17 mouse cellular contexts compared by ENCODE assay signal in genomic region chr3:83710995-83711541, GRCm38 (mm10). TPM values are rescaled to one million over a fixed set of nuclear protein-coding genes. Genes with fewer than 3 reads are reported as not detected.
DNase-seq lines count a peak whose midpoint lies in the region; ATAC-seq and TF ChIP-seq lines count a peak whose summit lies in the region.
"Had no signal": no experiment of that assay in that cellular context is flagged by ENCODE, and none has a peak within 500 bp of the region (broad histone marks: within the 10 kb centered on the region; RNA-seq: fewer than 3 reads in every experiment).

No protein-coding gene starts in this region.

- no peak overlapping the region for H3K4me3 ChIP-seq in forebrain, embryonic 10.5 days
- H3K4me3 ChIP-seq in forebrain, embryonic 12.5 days (replicated peaks), result no peak overlapping the region
- H3K4me3 ChIP-seq in lung, embryonic 14.5 days (ENCODE audit: low read depth, low read length), result no peak overlapping the region
- H3K4me3 ChIP-seq in embryonic facial prominence, embryonic 15.5 days (replicated peaks), result no peak overlapping the region
- H3K4me3 ChIP-seq: gastrocnemius, adult 2 months; liver, embryonic 13.5 days had no signal

- no peak for ATAC-seq in forebrain, embryonic 12.5 days (ENCODE audit: low FRiP score)
- peak; percentile 25 for ATAC-seq in lung, embryonic 14.5 days (ENCODE audit: insufficient read depth)
- peak; percentile 73; the same call in 1 of the 2 replicates for ATAC-seq in embryonic facial prominence, embryonic 15.5 days (ENCODE audit: insufficient number of reproducible peaks, low FRiP score, low TSS enrichment, low read depth)
- ATAC-seq in granulocyte monocyte progenitor cell, adult 5-6 weeks (replicated peaks; ENCODE audit: poor library complexity, severe bottlenecking), result no peak
- ATAC-seq: forebrain, postnatal 0 days; inflammation-experienced regulatory T-cells, adult 6 months had no signal

- H3K9me3 ChIP-seq in forebrain, embryonic 10.5 days, result no peaks in the 10 kb centered on the region
- H3K9me3 ChIP-seq in forebrain, embryonic 12.5 days, result no peaks in the 10 kb centered on the region
- no peaks in the 10 kb centered on the region for H3K9me3 ChIP-seq in lung, embryonic 14.5 days (ENCODE audit: low read depth, low read length)
- H3K9me3 ChIP-seq in embryonic facial prominence, embryonic 15.5 days (replicated peaks), result no peaks in the 10 kb centered on the region
- H3K9me3 ChIP-seq: liver, embryonic 13.5 days had no signal

- no peak for DNase-seq in forebrain, embryonic 10.5 days (ENCODE audit: extremely low spot score, low spot score)
- DNase-seq in lung, embryonic 14.5 days, result peak; percentile 70
- DNase-seq in lung, postnatal 14 days, result no peak
- DNase-seq in brain, adult 2 months (ENCODE audit: low read depth, low spot score), result peak; percentile 4
- DNase-seq in spleen, postnatal 10 days (ENCODE audit: low spot score in 2 of 2), result no peak
- DNase-seq: adrenal gland, adult 8-10 months; cerebellum, adult 18-20 months; forebrain, postnatal 0 days; gastrocnemius, adult 2 months; kidney, postnatal 4 days; liver, embryonic 13.5 days; lung, postnatal 36 days had no signal

- H3K27ac ChIP-seq in forebrain, embryonic 10.5 days, result peak overlapping the region; percentile 44; the same call in 1 of the 2 replicates
- no peak overlapping the region for H3K27ac ChIP-seq in forebrain, embryonic 12.5 days
- peak overlapping the region; percentile 61; the same call in 1 of the 2 replicates for H3K27ac ChIP-seq in lung, embryonic 14.5 days (ENCODE audit: low read depth)
- H3K27ac ChIP-seq in embryonic facial prominence, embryonic 15.5 days (replicated peaks), result no peak overlapping the region
- H3K27ac ChIP-seq: gastrocnemius, adult 2 months; liver, embryonic 13.5 days had no signal

- H3K27me3 ChIP-seq in forebrain, embryonic 10.5 days (ENCODE audit: poor library complexity, severe bottlenecking), result no peaks in the 10 kb centered on the region
- H3K27me3 ChIP-seq in forebrain, embryonic 12.5 days, result no peaks in the 10 kb centered on the region
- H3K27me3 ChIP-seq in lung, embryonic 14.5 days (ENCODE audit: insufficient read depth, low read length), result no peaks in the 10 kb centered on the region
- H3K27me3 ChIP-seq in embryonic facial prominence, embryonic 15.5 days, result no peaks in the 10 kb centered on the region
- H3K27me3 ChIP-seq: CH12.LX; liver, embryonic 13.5 days had no signal

- TF ChIP-seq CTCF in lung, embryonic 14.5 days (IDR thresholded peaks at IDR 0.05; ENCODE audit: low read depth), result no peak

- H3K4me1 ChIP-seq in forebrain, embryonic 10.5 days, result peaks cover 12% of the 10 kb centered on the region
- H3K4me1 ChIP-seq in forebrain, embryonic 12.5 days, result peaks cover 4% of the 10 kb centered on the region; the same call in 1 of the 2 replicates
- H3K4me1 ChIP-seq in lung, embryonic 14.5 days (ENCODE audit: insufficient read depth), result peaks cover 16% of the 10 kb centered on the region
- peaks cover 8% of the 10 kb centered on the region for H3K4me1 ChIP-seq in embryonic facial prominence, embryonic 15.5 days

- H3K9ac ChIP-seq in forebrain, embryonic 12.5 days, result no peak overlapping the region
- no peak overlapping the region for H3K9ac ChIP-seq in lung, embryonic 14.5 days
- no peak overlapping the region for H3K9ac ChIP-seq in embryonic facial prominence, embryonic 15.5 days
- H3K9ac ChIP-seq: forebrain, postnatal 0 days; liver, embryonic 13.5 days had no signal

- H3K4me2 ChIP-seq in forebrain, embryonic 12.5 days, result no peak overlapping the region
- no peak overlapping the region for H3K4me2 ChIP-seq in lung, embryonic 14.5 days
- no peak overlapping the region for H3K4me2 ChIP-seq in embryonic facial prominence, embryonic 15.5 days (replicated peaks)
- H3K4me2 ChIP-seq: liver, embryonic 13.5 days had no signal

- H3K36me3 ChIP-seq in forebrain, embryonic 10.5 days (replicated peaks), result no peaks in the 10 kb centered on the region
- H3K36me3 ChIP-seq in forebrain, embryonic 12.5 days (replicated peaks), result no peaks in the 10 kb centered on the region
- H3K36me3 ChIP-seq in lung, embryonic 14.5 days (ENCODE audit: insufficient read depth), result no peaks in the 10 kb centered on the region
- H3K36me3 ChIP-seq in embryonic facial prominence, embryonic 15.5 days, result no peaks in the 10 kb centered on the region
- H3K36me3 ChIP-seq: liver, embryonic 13.5 days had no signal

- 75% methylated on average over 10 of the region's 10 CpGs for WGBS in forebrain, embryonic 10.5 days
- WGBS in forebrain, embryonic 12.5 days, result 60% methylated on average over 10 of the region's 10 CpGs
- 21% methylated on average over 10 of the region's 10 CpGs for WGBS in lung, embryonic 14.5 days
- WGBS in embryonic facial prominence, embryonic 15.5 days, result 36% methylated on average over 10 of the region's 10 CpGs

RNA-seq across cellular contexts. Expression of gene Sfrp2, which starts 55.1 kb away (rescaled TPM):
- polyA plus RNA-seq in forebrain, embryonic 10.5 days (2016; fragmentation: Nextera tagmentation; extraction: Ambion mirVana), result 121 and 132 TPM in 2 replicates
- 84.3 and 105 TPM in 2 replicates for polyA plus RNA-seq in forebrain, embryonic 12.5 days (2016; fragmentation: Nextera tagmentation; extraction: Ambion mirVana)
- polyA plus RNA-seq in lung, embryonic 14.5 days (2014; fragmentation: Nextera tagmentation; extraction: Ambion mirVana), result 87.3 and 92.3 TPM in 2 replicates
- 594 and 676 TPM in 2 replicates for polyA plus RNA-seq in embryonic facial prominence, embryonic 15.5 days (2015; fragmentation: Nextera tagmentation; extraction: Ambion mirVana)
- total RNA-seq in granulocyte monocyte progenitor cell, adult 5-6 weeks (2014; fragmentation: Nextera tagmentation), result not detected in 2 replicates
- not detected in 2 replicates for total RNA-seq in granulocyte monocyte progenitor cell, adult 5-6 weeks (2017)

Comparison
In these comparisons a context has a peak if more than half of its experiments do, and no peak if none do; other contexts are left out.
1. DNase-seq: peak in lung, embryonic 14.5 days (single experiment) and brain, adult 2 months (single experiment); none in forebrain, embryonic 10.5 days (single experiment), lung, postnatal 14 days (single experiment) and spleen, postnatal 10 days (0 of 2).
2. H3K27ac ChIP-seq: peak in forebrain, embryonic 10.5 days (single experiment) and lung, embryonic 14.5 days (single experiment); none in forebrain, embryonic 12.5 days (single experiment) and embryonic facial prominence, embryonic 15.5 days (single experiment).
3. ATAC-seq: peak in lung, embryonic 14.5 days (single experiment) and embryonic facial prominence, embryonic 15.5 days (single experiment); none in forebrain, embryonic 12.5 days (single experiment) and granulocyte monocyte progenitor cell, adult 5-6 weeks (single experiment).